Mouse (Mus musculus) embryonic fibroblast, embryonic 13.5 days (primary cell): ENCODE measurements around the gene Ptpru. TPM values are rescaled to one million over a fixed set of nuclear protein-coding genes. Genes with fewer than 3 reads are reported as not detected.

Experiments
- H3K27ac ChIP-seq: 2 replicates; pipeline ENCODE4 v1.5.1; 2012; ENCODE audit warnings: low read length, control low read depth, inconsistent platforms; ENCODE audit not compliant: insufficient read depth
- H3K4me1 ChIP-seq: 2 replicates; pipeline ENCODE4 v1.6.1; 2011; ENCODE audit warnings: low read length; ENCODE audit not compliant: control insufficient read depth, insufficient read depth
- H3K4me3 ChIP-seq: 2 replicates; pipeline ENCODE4 v1.5.1; 2011; ENCODE audit warnings: mild to moderate bottlenecking, control low read depth, low read length; ENCODE audit not compliant: insufficient read depth
- CTCF ChIP-seq: IDR thresholded peaks from 2 replicates; pipeline ENCODE4 v1.5.1; 2011; ENCODE audit warnings: mild to moderate bottlenecking, control low read depth, low read length, moderate library complexity, borderline replicate concordance; ENCODE audit not compliant: insufficient read depth
- POLR2A ChIP-seq: IDR thresholded peaks from 2 replicates; pipeline ENCODE4 v1.6.1; 2011; ENCODE audit warnings: low read depth, mild to moderate bottlenecking, control low read depth, low read length, moderate library complexity
- polyA plus RNA-seq: library from polyadenylated mRNA; stranded (reverse); fragments of >200 nt; gene quantifications from 2 replicates; pipeline ENCODE4 v1.2.4, GENCODE M21; 2011; ENCODE audit warnings: low read depth; ENCODE audit not compliant: missing spikeins, insufficient read length

The Ptpru gene
- polyA plus RNA-seq, 1 experiment: 2.8 TPM

- Histone ChIP-seq H3K4me1 (no peaks in the 10 kb centered on the region), H3K27ac (no peak overlapping the region), H3K4me3 (no peak overlapping the region)
- TF ChIP-seq CTCF (no peak), POLR2A (no peak)
Measured at GRCm38 (mm10) chr4:131861341-131861739, 23.3 kb upstream of the Ptpru start.

GRCm38 (mm10) chr4:131860492-131861340 is 22.6 kb upstream of the Ptpru start:
- TF ChIP-seq CTCF: peak; percentile 99
- TF ChIP-seq POLR2A: no peak
- no peak overlapping the region for H3K27ac ChIP-seq
- no peaks in the 10 kb centered on the region for H3K4me1 ChIP-seq
- H3K4me3 ChIP-seq: no peak overlapping the region

DNA sequence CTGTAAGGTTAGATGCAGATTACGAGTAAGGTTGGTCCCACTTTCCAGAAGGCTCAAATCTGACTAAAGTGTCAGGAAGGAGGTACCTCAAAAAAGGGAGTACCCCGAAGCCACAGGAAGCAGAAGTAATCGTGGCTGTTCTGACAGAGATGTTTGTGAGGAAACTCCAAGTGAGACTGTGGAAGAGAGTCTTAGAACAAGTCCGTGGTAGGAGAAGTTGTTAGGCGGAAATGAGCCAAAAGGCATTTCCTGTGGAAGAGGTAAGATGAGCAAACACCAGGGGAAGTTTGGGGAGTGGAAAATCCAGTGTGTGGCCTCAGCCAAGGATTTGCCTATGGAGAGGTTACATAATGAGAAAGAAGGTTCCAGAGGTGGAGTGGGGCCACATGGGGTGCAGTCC is 16.9 kb upstream of the Ptpru start:
- Histone ChIP-seq H3K4me1 (peaks cover 3% of the 10 kb centered on the region; the same call in 1 of the 2 replicates), H3K27ac (no peak overlapping the region), H3K4me3 (no peak overlapping the region)
- TF ChIP-seq CTCF (no peak), POLR2A (no peak)

DNA sequence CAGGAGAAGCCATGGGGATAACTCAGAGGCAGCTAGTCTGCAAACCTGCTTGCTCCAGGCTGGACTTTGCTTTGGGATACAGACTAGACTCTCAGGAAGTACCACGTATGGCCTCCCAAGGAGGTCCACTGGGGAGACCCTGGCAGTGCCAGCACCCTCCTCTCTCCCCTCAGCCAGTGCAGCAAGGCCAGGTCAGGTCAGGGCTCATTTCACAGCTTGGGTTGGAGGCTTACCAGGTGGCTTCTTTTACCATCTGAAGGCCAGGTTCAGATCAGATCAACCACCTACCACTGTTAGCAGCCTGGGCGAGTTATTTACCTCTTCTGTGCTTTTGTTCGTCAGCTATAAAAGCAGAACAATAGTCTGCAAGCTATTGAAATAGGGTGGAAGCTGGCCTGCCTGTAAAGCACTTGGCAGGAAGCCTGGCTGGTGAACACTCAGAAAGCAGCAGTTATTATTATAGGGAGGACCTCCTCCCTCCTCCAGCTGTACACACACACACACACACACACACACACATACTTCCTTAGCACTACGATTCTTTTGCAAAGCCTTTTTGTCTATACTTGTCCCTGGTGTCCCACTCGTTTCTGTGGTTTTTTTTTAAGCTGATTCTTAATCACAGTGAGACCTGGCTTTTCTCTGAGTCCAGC is 12.0 kb upstream of the Ptpru start:
- peaks cover 3% of the 10 kb centered on the region; the same call in 1 of the 2 replicates for H3K4me1 ChIP-seq
- no peak; the same call in 1 of the 2 replicates for TF ChIP-seq POLR2A
- no peak for TF ChIP-seq CTCF
- H3K4me3 ChIP-seq: no peak overlapping the region
- no peak overlapping the region for H3K27ac ChIP-seq

GRCm38 (mm10) chr4:131848082-131848481 is 10.0 kb upstream of the Ptpru start:
- Histone ChIP-seq H3K27ac (no peak overlapping the region), H3K4me1 (peaks cover 6% of the 10 kb centered on the region; the same call in 1 of the 2 replicates), H3K4me3 (no peak overlapping the region)
- TF ChIP-seq CTCF (no peak), POLR2A (no peak)

- Histone ChIP-seq H3K27ac (no peak overlapping the region), H3K4me3 (no peak overlapping the region), H3K4me1 (peaks cover 6% of the 10 kb centered on the region; the same call in 1 of the 2 replicates)
- TF ChIP-seq POLR2A: no peak
Measured at GRCm38 (mm10) chr4:131845991-131846778, 8.1 kb upstream of the Ptpru start.

- Histone ChIP-seq H3K27ac (no peak within 1 kb of the TSS), H3K4me1 (peaks cover 3% of the 10 kb centered on the region; the same call in 1 of the 2 replicates), H3K4me3 (peak within 1 kb of the TSS; percentile 80)
- no peak for TF ChIP-seq CTCF
- no peak; the same call in 1 of the 2 replicates for TF ChIP-seq POLR2A
Measured at GRCm38 (mm10) chr4:131843290-131843743, 5.2 kb upstream of the Ptpru start, which contains the start of gene Mecr. Mecr (plus strand) TSS chr4:131843470.

DNA sequence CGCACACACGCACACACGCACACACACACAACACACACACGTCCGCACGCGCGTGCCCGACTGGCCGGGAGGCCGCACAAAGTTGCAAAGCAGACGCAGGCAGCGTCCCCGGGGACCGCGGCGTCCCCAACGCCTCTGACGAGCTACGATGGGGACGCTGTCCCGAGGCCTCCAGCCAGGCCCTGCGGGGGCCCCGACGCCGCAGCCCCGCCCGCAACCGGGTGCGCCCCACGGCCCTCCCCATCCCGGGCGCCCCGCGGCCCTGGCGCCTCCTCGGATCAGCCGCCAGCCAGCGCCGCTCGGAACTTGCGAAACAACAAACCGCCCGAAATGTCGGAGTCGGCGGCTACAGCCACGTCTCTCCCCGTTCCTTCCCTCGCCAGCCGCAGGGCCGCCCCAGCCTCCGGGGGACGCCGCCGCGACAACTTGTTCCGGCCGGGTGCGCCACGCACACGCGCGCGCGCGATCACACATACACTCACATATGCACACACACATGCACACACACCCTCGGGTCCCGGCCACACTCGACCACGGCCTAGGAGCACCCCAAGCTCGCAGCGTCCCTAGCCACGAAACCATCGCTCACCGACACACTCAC is 1.1 kb downstream of the Ptpru start:
- H3K27ac ChIP-seq: no peak overlapping the region
- H3K4me3 ChIP-seq: peak overlapping the region; percentile 41
- no peaks in the 10 kb centered on the region for H3K4me1 ChIP-seq
- TF ChIP-seq CTCF: no peak
- TF ChIP-seq POLR2A: no peak

DNA sequence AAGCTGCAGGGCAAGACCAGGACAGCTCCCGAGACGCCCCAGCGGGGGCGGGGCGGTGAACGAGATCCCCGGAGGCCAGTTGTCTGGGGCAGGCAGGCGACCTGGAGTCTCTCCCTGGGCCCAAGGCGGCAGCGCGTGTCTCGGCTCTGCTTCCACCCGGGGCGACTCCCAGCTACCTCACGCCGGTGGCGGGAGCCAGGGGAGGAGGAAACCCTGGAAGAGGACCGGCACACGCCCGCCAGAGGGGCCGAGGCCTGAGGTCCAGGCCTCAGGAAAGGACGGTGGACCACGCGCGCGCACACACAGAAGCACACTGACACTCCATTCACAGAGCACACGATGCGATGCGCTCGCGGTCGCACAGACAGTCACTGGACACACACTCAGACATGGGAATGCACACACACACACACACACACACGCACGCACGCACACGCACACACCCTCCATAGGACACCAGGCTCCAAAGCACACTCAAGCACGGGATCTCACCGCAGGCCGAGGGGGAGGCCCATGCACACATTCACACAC is 1.7 kb downstream of the Ptpru start:
- TF ChIP-seq CTCF (no peak), POLR2A (0 out of 2 replicates have a peak, but pooled peaks have one; percentile 12)

More for the DNA sequence above, 1.7 kb downstream of the Ptpru start:
- H3K4me1 ChIP-seq: no peaks in the 10 kb centered on the region
- H3K4me3 ChIP-seq: peak overlapping the region; percentile 41
- no peak overlapping the region for H3K27ac ChIP-seq
